Mouse (Mus musculus): ENCODE results near the gene Hsd17b1. TPM values are rescaled to one million over a fixed set of nuclear protein-coding genes. Genes with fewer than 3 reads are reported as not detected.

Gene Hsd17b1
- polyA plus RNA-seq, 1 experiment from 2014 or later = 0.28 TPM

DNA sequence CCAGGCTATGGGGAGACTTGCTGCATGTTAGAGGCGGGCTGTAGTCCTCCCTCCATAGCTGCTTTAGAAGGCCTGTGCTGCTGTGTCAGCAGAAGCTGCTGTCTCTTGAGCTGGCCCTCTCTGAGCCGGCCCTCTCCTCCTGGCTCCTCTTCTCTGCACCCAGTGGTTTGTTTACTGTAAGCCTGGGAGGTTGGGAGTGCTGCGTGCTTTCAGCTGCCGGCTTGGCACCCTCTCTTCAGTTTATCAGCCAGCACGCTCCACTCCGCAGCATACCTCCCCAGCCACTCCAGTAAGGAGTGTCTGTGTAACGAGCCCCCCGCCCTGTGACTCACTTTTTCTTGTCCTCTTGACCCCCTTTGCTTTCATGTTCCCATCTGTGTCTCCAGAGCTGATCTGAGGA lies 21.3 kb upstream of the Hsd17b1 start:
- Histone ChIP-seq H3K27me3 (ENCODE audit: control insufficient read depth, insufficient read depth, low read depth, low read length) (no peaks in the 10 kb centered on the region), H3K9me3 (replicated peaks; ENCODE audit: control insufficient read depth, low read length) (peaks cover 3% of the 10 kb centered on the region; the same call in 1 of the 2 replicates), H3K4me1 (ENCODE audit: control insufficient read depth, low read depth, low read length) (peaks cover 10% of the 10 kb centered on the region), H3K4me3 (ENCODE audit: low read depth, low read length) (no peak overlapping the region), H3K36me3 (ENCODE audit: control insufficient read depth, insufficient read depth) (peaks cover 33% of the 10 kb centered on the region), H3K9ac (ENCODE audit: low read depth, low read length) (no peak overlapping the region), H3K4me2 (ENCODE audit: low read depth, low read length) (no peak overlapping the region), H3K27ac (ENCODE audit: low read length) (no peak overlapping the region)
- 61% methylated on average over 8 of the region's 8 CpGs for WGBS (ENCODE audit: insufficient replicate concordance)
- no peak for ATAC-seq (ENCODE audit: low read depth)

DNA sequence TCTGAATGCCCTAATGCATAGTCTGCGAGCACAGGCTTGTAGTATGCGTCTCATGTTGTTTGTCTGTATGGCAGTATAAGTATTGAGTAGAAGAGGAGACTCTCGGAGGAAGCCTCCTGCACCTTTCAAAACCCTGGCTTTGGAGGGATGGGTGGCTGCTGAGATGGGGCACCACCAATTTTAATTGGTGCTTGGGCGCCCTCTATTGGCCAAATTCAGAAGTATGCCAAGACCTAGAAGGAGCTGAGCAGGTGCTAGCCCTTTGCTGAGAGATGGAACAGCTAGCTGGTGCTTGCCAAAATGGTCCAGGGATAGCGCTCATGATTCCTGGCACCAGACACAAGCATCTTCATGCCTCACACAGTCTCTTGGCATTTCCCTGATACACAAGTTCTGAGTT lies 20.4 kb upstream of the Hsd17b1 start:
- Histone ChIP-seq H3K4me3 (ENCODE audit: low read depth, low read length) (no peak overlapping the region), H3K4me2 (ENCODE audit: low read depth, low read length) (no peak overlapping the region), H3K9ac (ENCODE audit: low read depth, low read length) (no peak overlapping the region), H3K36me3 (ENCODE audit: control insufficient read depth, insufficient read depth) (peaks cover 29% of the 10 kb centered on the region), H3K4me1 (ENCODE audit: control insufficient read depth, low read depth, low read length) (peaks cover 20% of the 10 kb centered on the region), H3K27me3 (ENCODE audit: control insufficient read depth, insufficient read depth, low read depth, low read length) (no peaks in the 10 kb centered on the region), H3K9me3 (replicated peaks; ENCODE audit: control insufficient read depth, low read length) (peaks cover 3% of the 10 kb centered on the region; the same call in 1 of the 2 replicates), H3K27ac (ENCODE audit: low read length) (no peak overlapping the region)
- WGBS (ENCODE audit: insufficient replicate concordance) = 24% methylated on average over 5 of the region's 5 CpGs
- 0 out of 2 replicates have a peak, but pooled peaks have one; percentile 33 for ATAC-seq (ENCODE audit: low read depth)

DNA sequence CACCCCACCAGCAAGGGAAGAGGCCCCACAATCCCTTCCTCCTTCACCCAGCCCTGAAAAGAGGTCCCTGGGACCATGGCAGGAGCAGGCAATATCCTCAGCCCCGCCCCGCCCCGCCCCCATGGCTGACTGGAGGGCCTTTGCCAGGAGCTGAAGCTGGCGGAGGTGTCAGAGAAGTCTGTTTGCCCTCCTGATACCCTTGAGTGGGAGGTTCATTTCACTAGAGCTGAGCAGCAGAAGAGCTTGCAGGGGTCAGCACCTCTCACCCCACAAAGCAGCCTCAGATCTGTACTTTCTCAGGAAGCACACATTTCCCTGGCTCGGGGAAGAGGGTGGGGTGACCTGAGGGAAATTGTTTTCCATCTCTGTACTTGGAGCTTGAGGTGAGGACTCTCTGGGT lies 19.5 kb upstream of the Hsd17b1 start:
- WGBS (ENCODE audit: insufficient replicate concordance) = 60% methylated on average over 5 of the region's 5 CpGs
- peaks cover 1% of the 10 kb centered on the region; the same call in 1 of the 2 replicates for H3K9me3 ChIP-seq (replicated peaks; ENCODE audit: control insufficient read depth, low read length)
- no peak overlapping the region for H3K9ac ChIP-seq (ENCODE audit: low read depth, low read length)

DNA sequence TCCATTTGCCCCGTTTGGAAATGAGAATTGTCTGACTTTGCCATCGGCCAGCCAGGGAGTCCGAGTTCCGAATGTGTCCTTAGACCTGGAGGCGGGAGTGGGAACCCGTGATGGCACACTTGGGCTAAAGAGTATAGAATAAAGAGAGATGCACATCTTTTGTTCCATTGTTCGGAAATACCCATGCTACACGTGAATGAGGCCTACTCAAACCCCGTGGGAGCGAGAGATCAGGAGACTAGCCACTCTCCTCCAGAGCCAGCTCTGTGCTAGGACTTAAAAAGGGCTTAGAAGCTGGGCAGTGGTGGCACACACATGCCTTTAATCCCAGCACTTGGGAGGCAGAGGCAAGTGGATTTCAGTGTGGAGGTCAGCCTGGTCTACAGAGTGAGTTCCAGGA lies 18.7 kb upstream of the Hsd17b1 start:
- 88% methylated on average over 10 of the region's 10 CpGs for WGBS (ENCODE audit: insufficient replicate concordance)
- no peaks in the 10 kb centered on the region for H3K27me3 ChIP-seq (ENCODE audit: control insufficient read depth, insufficient read depth, low read depth, low read length)
- no peak overlapping the region for H3K9ac ChIP-seq (ENCODE audit: low read depth, low read length)
- H3K4me3 ChIP-seq (ENCODE audit: low read depth, low read length) = no peak overlapping the region
- no peak for ATAC-seq (ENCODE audit: low read depth)
- H3K4me2 ChIP-seq (ENCODE audit: low read depth, low read length) = no peak overlapping the region
- H3K4me1 ChIP-seq (ENCODE audit: control insufficient read depth, low read depth, low read length) = peaks cover 36% of the 10 kb centered on the region
- H3K27ac ChIP-seq (ENCODE audit: low read length) = no peak overlapping the region
- no peaks in the 10 kb centered on the region for H3K9me3 ChIP-seq (replicated peaks; ENCODE audit: control insufficient read depth, low read length)
- peaks cover 19% of the 10 kb centered on the region for H3K36me3 ChIP-seq (ENCODE audit: control insufficient read depth, insufficient read depth)

More for the DNA sequence above, 19.5 kb upstream of the Hsd17b1 start:
- Histone ChIP-seq H3K4me3 (ENCODE audit: low read depth, low read length) (no peak overlapping the region), H3K36me3 (ENCODE audit: control insufficient read depth, insufficient read depth) (peaks cover 21% of the 10 kb centered on the region), H3K27me3 (ENCODE audit: control insufficient read depth, insufficient read depth, low read depth, low read length) (no peaks in the 10 kb centered on the region), H3K4me2 (ENCODE audit: low read depth, low read length) (no peak overlapping the region), H3K27ac (ENCODE audit: low read length) (no peak overlapping the region), H3K4me1 (ENCODE audit: control insufficient read depth, low read depth, low read length) (peaks cover 28% of the 10 kb centered on the region)
- ATAC-seq (ENCODE audit: low read depth) = no peak

DNA sequence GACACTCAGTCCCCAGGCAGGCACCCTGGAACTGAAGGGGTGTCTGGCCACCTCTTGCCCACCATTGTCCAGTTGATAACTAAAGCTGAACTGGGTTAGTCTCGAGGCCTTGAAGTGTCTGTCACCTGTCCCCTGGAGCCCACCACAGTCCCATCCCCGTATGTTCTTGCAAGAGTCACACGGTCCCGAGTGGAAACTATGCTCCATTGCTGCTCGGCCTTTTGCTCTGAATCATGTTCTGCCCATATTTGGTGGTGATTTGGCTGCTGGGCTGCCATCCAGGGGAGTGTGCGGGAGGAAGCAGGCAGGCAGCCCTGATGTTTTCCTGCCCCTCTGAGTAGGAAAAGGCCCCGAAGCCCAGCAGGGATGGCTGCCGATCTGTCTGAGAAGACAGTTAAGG lies 18.1 kb upstream of the Hsd17b1 start:
- H3K4me2 ChIP-seq (ENCODE audit: low read depth, low read length) = no peak overlapping the region
- H3K9me3 ChIP-seq (replicated peaks; ENCODE audit: control insufficient read depth, low read length) = no peaks in the 10 kb centered on the region
- no peak for ATAC-seq (ENCODE audit: low read depth)
- no peak overlapping the region for H3K4me3 ChIP-seq (ENCODE audit: low read depth, low read length)
- H3K4me1 ChIP-seq (ENCODE audit: control insufficient read depth, low read depth, low read length) = peaks cover 42% of the 10 kb centered on the region
- 76% methylated on average over 8 of the region's 8 CpGs for WGBS (ENCODE audit: insufficient replicate concordance)
- H3K36me3 ChIP-seq (ENCODE audit: control insufficient read depth, insufficient read depth) = peaks cover 19% of the 10 kb centered on the region
- no peaks in the 10 kb centered on the region for H3K27me3 ChIP-seq (ENCODE audit: control insufficient read depth, insufficient read depth, low read depth, low read length)
- H3K27ac ChIP-seq (ENCODE audit: low read length) = peak overlapping the region; percentile 2; the same call in 1 of the 2 replicates
- H3K9ac ChIP-seq (ENCODE audit: low read depth, low read length) = no peak overlapping the region

DNA sequence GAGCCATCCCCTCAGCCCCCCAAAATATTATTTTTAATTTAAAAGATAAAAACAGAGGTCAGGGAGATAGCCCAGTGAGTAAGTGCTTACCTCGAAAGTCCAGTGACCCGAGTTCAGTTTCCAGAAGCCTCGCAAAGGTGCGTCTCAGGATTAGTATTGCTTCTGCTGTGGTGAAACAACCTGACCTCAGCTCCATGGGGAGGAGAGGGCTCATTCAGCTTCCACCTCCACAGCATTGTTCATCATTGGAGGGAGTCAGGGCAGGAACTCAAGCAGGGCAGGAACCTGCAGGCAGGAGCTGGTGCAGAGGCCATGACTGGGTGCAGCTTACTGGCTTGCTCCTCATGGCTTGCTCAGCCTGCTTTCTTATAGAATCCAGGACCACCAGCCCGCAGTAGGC lies 17.2 kb upstream of the Hsd17b1 start:
- Histone ChIP-seq H3K36me3 (ENCODE audit: control insufficient read depth, insufficient read depth) (peaks cover 10% of the 10 kb centered on the region), H3K9ac (ENCODE audit: low read depth, low read length) (no peak overlapping the region), H3K27me3 (ENCODE audit: control insufficient read depth, insufficient read depth, low read depth, low read length) (no peaks in the 10 kb centered on the region), H3K4me1 (ENCODE audit: control insufficient read depth, low read depth, low read length) (peaks cover 50% of the 10 kb centered on the region), H3K4me3 (ENCODE audit: low read depth, low read length) (no peak overlapping the region), H3K27ac (ENCODE audit: low read length) (no peak overlapping the region), H3K9me3 (replicated peaks; ENCODE audit: control insufficient read depth, low read length) (no peaks in the 10 kb centered on the region), H3K4me2 (ENCODE audit: low read depth, low read length) (no peak overlapping the region)
- 88% methylated on average over 5 of the region's 5 CpGs for WGBS (ENCODE audit: insufficient replicate concordance)
- ATAC-seq (ENCODE audit: low read depth) = no peak

DNA sequence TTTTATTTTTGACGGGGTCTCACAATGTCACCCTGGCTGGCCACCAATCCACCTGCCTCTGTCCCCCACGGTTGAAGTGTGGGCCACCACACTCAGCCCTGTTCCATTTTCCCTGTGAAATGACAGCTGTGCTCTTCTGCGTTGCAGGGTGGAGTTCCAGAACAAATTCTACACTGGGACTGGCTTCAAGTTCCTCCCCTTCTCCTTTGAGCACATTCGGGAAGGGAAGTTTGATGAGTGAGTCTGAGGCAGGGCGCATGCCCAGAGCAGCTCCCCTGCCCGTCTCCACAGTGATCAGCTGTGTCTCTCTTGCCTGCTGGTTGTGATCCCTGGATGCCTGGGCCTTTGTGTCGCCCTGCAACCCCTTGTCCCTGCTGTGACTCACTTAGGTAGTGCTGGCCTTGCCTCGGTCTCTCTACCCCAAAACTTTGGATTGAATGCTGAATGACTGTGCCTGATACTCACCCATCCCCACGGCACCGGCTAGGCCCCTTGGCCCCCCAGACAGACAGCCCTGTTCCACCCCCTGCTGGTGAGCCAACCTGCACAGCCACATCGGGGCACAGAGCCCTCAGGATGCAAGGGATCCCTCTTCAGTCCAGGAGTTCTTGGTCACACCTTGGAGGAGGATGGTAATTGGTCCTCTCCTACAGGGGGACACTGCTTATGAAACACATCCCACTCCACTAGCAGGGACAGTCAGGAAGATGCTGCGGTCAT lies 15.9 kb upstream of the Hsd17b1 start:
- no peak overlapping the region; the same call in 1 of the 2 replicates for H3K9ac ChIP-seq (ENCODE audit: low read depth, low read length)
- no peaks in the 10 kb centered on the region for H3K9me3 ChIP-seq (replicated peaks; ENCODE audit: control insufficient read depth, low read length)
- peaks cover 8% of the 10 kb centered on the region for H3K36me3 ChIP-seq (ENCODE audit: control insufficient read depth, insufficient read depth)
- H3K27me3 ChIP-seq (ENCODE audit: control insufficient read depth, insufficient read depth, low read depth, low read length) = no peaks in the 10 kb centered on the region
- no peak overlapping the region for H3K4me2 ChIP-seq (ENCODE audit: low read depth, low read length)
- WGBS (ENCODE audit: insufficient replicate concordance) = 66% methylated on average over 12 of the region's 12 CpGs
- no peak overlapping the region for H3K4me3 ChIP-seq (ENCODE audit: low read depth, low read length)
- peaks cover 60% of the 10 kb centered on the region for H3K4me1 ChIP-seq (ENCODE audit: control insufficient read depth, low read depth, low read length)
- peak overlapping the region; percentile 100 for H3K27ac ChIP-seq (ENCODE audit: low read length)
- no peak for ATAC-seq (ENCODE audit: low read depth)

DNA sequence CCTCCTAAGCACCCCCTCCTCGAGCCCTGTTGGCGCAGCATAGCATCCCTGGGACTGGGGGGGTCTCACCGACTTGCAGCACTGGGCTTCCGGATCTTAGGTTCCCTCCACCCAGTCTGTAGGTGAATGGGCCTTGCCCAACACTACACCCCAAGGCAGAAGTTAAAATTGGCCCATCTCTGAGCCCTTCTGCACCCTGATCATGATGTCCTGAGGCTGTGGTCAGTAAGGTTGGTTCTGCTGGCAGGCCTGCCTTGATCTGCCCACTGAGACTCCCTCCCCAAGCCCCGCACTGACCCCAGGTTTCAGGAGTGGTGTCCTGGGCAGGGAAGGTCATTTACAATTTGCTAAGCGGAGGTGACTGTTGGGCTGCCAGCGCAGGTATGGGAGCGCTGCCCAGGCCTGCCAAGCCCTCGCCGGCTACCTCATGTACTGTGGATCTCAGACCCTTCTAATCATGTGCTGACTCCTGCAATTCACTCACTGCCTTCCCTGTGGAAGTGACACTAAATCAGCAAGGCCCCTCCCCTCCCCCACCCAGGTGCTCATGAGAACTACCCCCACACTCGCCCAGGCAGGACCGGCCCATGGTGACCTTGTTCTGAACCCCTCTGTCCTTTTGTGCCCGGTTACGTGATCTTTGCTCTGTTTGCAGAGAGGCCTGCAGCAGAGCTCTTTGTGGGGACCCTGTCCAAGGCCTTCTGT lies 15.1 kb upstream of the Hsd17b1 start:
- Histone ChIP-seq H3K9me3 (replicated peaks; ENCODE audit: control insufficient read depth, low read length) (no peaks in the 10 kb centered on the region), H3K9ac (ENCODE audit: low read depth, low read length) (peak overlapping the region; percentile 69), H3K4me1 (ENCODE audit: control insufficient read depth, low read depth, low read length) (peaks cover 54% of the 10 kb centered on the region), H3K36me3 (ENCODE audit: control insufficient read depth, insufficient read depth) (peaks cover 5% of the 10 kb centered on the region), H3K27me3 (ENCODE audit: control insufficient read depth, insufficient read depth, low read depth, low read length) (no peaks in the 10 kb centered on the region), H3K4me3 (ENCODE audit: low read depth, low read length) (peak overlapping the region; percentile 7), H3K4me2 (ENCODE audit: low read depth, low read length) (peak overlapping the region; percentile 49), H3K27ac (ENCODE audit: low read length) (peak overlapping the region; percentile 100)
- 52% methylated on average over 14 of the region's 14 CpGs for WGBS (ENCODE audit: insufficient replicate concordance)
- no peak; the same call in 1 of the 2 replicates for ATAC-seq (ENCODE audit: low read depth)

All from liver, embryonic 16.5 days (tissue).